Mouse (Mus musculus) lung, adult 2 months (tissue): ENCODE results near the gene Lipc.

Experiments used
- CTCF ChIP-seq: fragments of 200-500 bp; IDR thresholded peaks from 2 replicates; pipeline ENCODE4 v1.5.1; 2011; ENCODE audit warnings: mild to moderate bottlenecking, low read length, control low read depth; ENCODE audit not compliant: insufficient read depth
- POLR2A ChIP-seq: fragments of 200-500 bp; IDR thresholded peaks from 2 replicates; pipeline ENCODE4 v1.6.1; 2011; ENCODE audit warnings: low read depth, mild to moderate bottlenecking, control low read depth, low read length, borderline replicate concordance; ENCODE audit errors: extremely low read depth

- TF ChIP-seq POLR2A (no peak), CTCF (no peak)
These were observed 30.1 kb downstream of the Lipc start for GRCm38 (mm10) chr9:70921781-70922565.
